Comparison of ENCODE assay signal across 9 mouse cellular contexts in the genomic region with DNA sequence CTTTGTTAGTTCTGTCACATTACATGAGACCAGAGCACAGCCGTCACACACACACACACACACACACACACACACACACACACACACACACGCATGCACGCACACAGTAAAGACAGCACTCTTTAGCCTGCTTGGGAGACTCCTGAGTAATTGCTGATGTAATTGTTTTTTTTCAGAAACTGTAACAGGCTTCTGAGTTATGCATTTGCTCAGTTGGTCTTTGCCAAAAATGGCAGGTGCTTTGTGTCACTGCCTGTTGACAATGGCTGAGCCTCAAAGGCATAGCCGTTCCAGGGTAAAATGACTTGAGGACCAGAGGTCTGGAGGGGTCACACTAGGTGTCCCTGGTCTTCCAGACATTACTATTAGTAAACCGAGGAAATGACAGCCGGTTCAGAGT. TPM values are rescaled to one million over a fixed set of nuclear protein-coding genes. Genes with fewer than 3 reads are reported as not detected.
DNase-seq lines count a peak whose midpoint lies in the region; ATAC-seq and TF ChIP-seq lines count a peak whose summit lies in the region.
"Had no signal": no experiment of that assay in that cellular context is flagged by ENCODE, and none has a peak within 500 bp of the region (broad histone marks: within the 10 kb centered on the region; RNA-seq: fewer than 3 reads in every experiment).

No protein-coding gene starts in this region.

- TF ChIP-seq CTCF in midbrain, postnatal 0 days (IDR thresholded peaks at IDR 0.05), result no peak

- 0 out of 2 replicates have a peak, but pooled peaks have one; percentile 19 for ATAC-seq in forebrain, embryonic 13.5 days
- ATAC-seq in forebrain, embryonic 11.5 days (replicated peaks; ENCODE audit: low FRiP score), result no peak
- no peak for ATAC-seq in midbrain, postnatal 0 days (ENCODE audit: low FRiP score)
- no peak for ATAC-seq in midbrain, embryonic 16.5 days
- peak; percentile 47 for ATAC-seq in intestine, embryonic 16.5 days
- no peak for ATAC-seq in liver, embryonic 12.5 days

- H3K9me3 ChIP-seq in forebrain, embryonic 13.5 days (replicated peaks), result no peaks in the 10 kb centered on the region
- H3K9me3 ChIP-seq in forebrain, embryonic 11.5 days (ENCODE audit: control insufficient read depth, low read length), result no peaks in the 10 kb centered on the region
- no peaks in the 10 kb centered on the region for H3K9me3 ChIP-seq in midbrain, postnatal 0 days (ENCODE audit: low read length)
- H3K9me3 ChIP-seq in midbrain, embryonic 16.5 days (replicated peaks; ENCODE audit: control insufficient read depth, low read length, poor library complexity, severe bottlenecking), result no peaks in the 10 kb centered on the region
- H3K9me3 ChIP-seq in intestine, embryonic 16.5 days (ENCODE audit: control insufficient read depth, low read length), result no peaks in the 10 kb centered on the region
- no peaks in the 10 kb centered on the region for H3K9me3 ChIP-seq in liver, embryonic 12.5 days (replicated peaks)

- no peak overlapping the region for H3K4me2 ChIP-seq in forebrain, embryonic 13.5 days
- no peak overlapping the region for H3K4me2 ChIP-seq in forebrain, embryonic 11.5 days (ENCODE audit: low read depth, low read length, severe bottlenecking)
- no peak overlapping the region for H3K4me2 ChIP-seq in midbrain, postnatal 0 days (ENCODE audit: low read depth, low read length, poor library complexity, severe bottlenecking)
- H3K4me2 ChIP-seq in midbrain, embryonic 16.5 days (ENCODE audit: low read length), result no peak overlapping the region
- H3K4me2 ChIP-seq in intestine, embryonic 16.5 days (ENCODE audit: low read depth, low read length), result no peak overlapping the region
- no peak overlapping the region for H3K4me2 ChIP-seq in liver, embryonic 12.5 days

- WGBS in forebrain, embryonic 13.5 days, result 63% methylated on average over 6 of the region's 6 CpGs
- WGBS in forebrain, embryonic 11.5 days, result 67% methylated on average over 6 of the region's 6 CpGs
- WGBS in midbrain, postnatal 0 days, result 71% methylated on average over 6 of the region's 6 CpGs
- 73% methylated on average over 6 of the region's 6 CpGs for WGBS in midbrain, embryonic 16.5 days
- 55% methylated on average over 6 of the region's 6 CpGs for WGBS in intestine, embryonic 16.5 days
- 81% methylated on average over 6 of the region's 6 CpGs for WGBS in liver, embryonic 12.5 days (ENCODE audit: insufficient replicate concordance)

- no peak overlapping the region for H3K27ac ChIP-seq in forebrain, embryonic 13.5 days
- no peak overlapping the region for H3K27ac ChIP-seq in forebrain, embryonic 11.5 days (ENCODE audit: low read depth, low read length)
- H3K27ac ChIP-seq in midbrain, postnatal 0 days (ENCODE audit: low read depth, low read length), result no peak overlapping the region
- no peak overlapping the region for H3K27ac ChIP-seq in midbrain, embryonic 16.5 days (ENCODE audit: low read length)
- H3K27ac ChIP-seq in intestine, embryonic 16.5 days (ENCODE audit: low read length), result peak overlapping the region; percentile 5; the same call in 1 of the 2 replicates
- no peak overlapping the region for H3K27ac ChIP-seq in liver, embryonic 12.5 days

- H3K9ac ChIP-seq in forebrain, embryonic 13.5 days, result no peak overlapping the region
- no peak overlapping the region for H3K9ac ChIP-seq in forebrain, embryonic 11.5 days (ENCODE audit: low read length)
- no peak overlapping the region for H3K9ac ChIP-seq in midbrain, postnatal 0 days (replicated peaks; ENCODE audit: low read length, poor library complexity, severe bottlenecking)
- no peak overlapping the region for H3K9ac ChIP-seq in midbrain, embryonic 16.5 days (ENCODE audit: low read depth, low read length)
- H3K9ac ChIP-seq in intestine, embryonic 16.5 days (ENCODE audit: low read depth, low read length), result no peak overlapping the region
- H3K9ac ChIP-seq in liver, embryonic 12.5 days, result no peak overlapping the region

- H3K36me3 ChIP-seq in forebrain, embryonic 13.5 days (ENCODE audit: poor library complexity, severe bottlenecking), result no peaks in the 10 kb centered on the region
- H3K36me3 ChIP-seq in forebrain, embryonic 11.5 days (ENCODE audit: control insufficient read depth, insufficient read depth, low read length), result no peaks in the 10 kb centered on the region
- H3K36me3 ChIP-seq in midbrain, postnatal 0 days (ENCODE audit: insufficient read depth, low read length), result no peaks in the 10 kb centered on the region
- H3K36me3 ChIP-seq in midbrain, embryonic 16.5 days (ENCODE audit: control insufficient read depth, insufficient read depth, low read length), result no peaks in the 10 kb centered on the region
- no peaks in the 10 kb centered on the region for H3K36me3 ChIP-seq in intestine, embryonic 16.5 days (ENCODE audit: control insufficient read depth, insufficient read depth, low read length)
- H3K36me3 ChIP-seq in liver, embryonic 12.5 days, result no peaks in the 10 kb centered on the region

- H3K4me3 ChIP-seq in forebrain, embryonic 13.5 days, result no peak overlapping the region
- H3K4me3 ChIP-seq in forebrain, embryonic 11.5 days (ENCODE audit: low read depth, low read length), result no peak overlapping the region
- no peak overlapping the region for H3K4me3 ChIP-seq in midbrain, postnatal 0 days (ENCODE audit: low read depth, low read length)
- no peak overlapping the region for H3K4me3 ChIP-seq in midbrain, embryonic 16.5 days (ENCODE audit: low read depth, low read length)
- no peak overlapping the region for H3K4me3 ChIP-seq in intestine, embryonic 16.5 days (ENCODE audit: low read length)
- no peak overlapping the region for H3K4me3 ChIP-seq in liver, embryonic 12.5 days

- H3K4me1 ChIP-seq in forebrain, embryonic 13.5 days, result peaks cover 11% of the 10 kb centered on the region
- H3K4me1 ChIP-seq in forebrain, embryonic 11.5 days (replicated peaks; ENCODE audit: control insufficient read depth, insufficient read depth, low read length), result 0 out of 2 replicates have a peak, but pooled peaks cover 3% of the 10 kb centered on the region
- H3K4me1 ChIP-seq in midbrain, postnatal 0 days (ENCODE audit: insufficient read depth, low read length), result no peaks in the 10 kb centered on the region
- H3K4me1 ChIP-seq in midbrain, embryonic 16.5 days (ENCODE audit: control insufficient read depth, insufficient read depth, low read length), result no peaks in the 10 kb centered on the region
- 0 out of 2 replicates have a peak, but pooled peaks cover 3% of the 10 kb centered on the region for H3K4me1 ChIP-seq in intestine, embryonic 16.5 days (ENCODE audit: control insufficient read depth, insufficient read depth, low read length)
- no peaks in the 10 kb centered on the region for H3K4me1 ChIP-seq in liver, embryonic 12.5 days

- H3K27me3 ChIP-seq in forebrain, embryonic 13.5 days, result no peaks in the 10 kb centered on the region
- H3K27me3 ChIP-seq in forebrain, embryonic 11.5 days (ENCODE audit: control insufficient read depth, insufficient read depth, low read length), result no peaks in the 10 kb centered on the region
- no peaks in the 10 kb centered on the region for H3K27me3 ChIP-seq in midbrain, postnatal 0 days (ENCODE audit: insufficient read depth, low read length)
- no peaks in the 10 kb centered on the region for H3K27me3 ChIP-seq in midbrain, embryonic 16.5 days (ENCODE audit: control insufficient read depth, insufficient read depth, low read depth, low read length)
- no peaks in the 10 kb centered on the region for H3K27me3 ChIP-seq in intestine, embryonic 16.5 days (replicated peaks; ENCODE audit: control insufficient read depth, insufficient read depth, low read length)
- no peaks in the 10 kb centered on the region for H3K27me3 ChIP-seq in liver, embryonic 12.5 days (replicated peaks)

- no peak for DNase-seq in forebrain, embryonic 11.5 days (ENCODE audit: low spot score)
- peak; percentile 41 for DNase-seq in midbrain, postnatal 0 days (ENCODE audit: low spot score)
- DNase-seq in thymus, postnatal 36 days, result no peak
- no peak for DNase-seq in right cerebral cortex, postnatal 4 days
- DNase-seq: gastrocnemius, postnatal 10 days had no signal

RNA-seq across cellular contexts. Expression of gene Adm, which starts 40.8 kb away (rescaled TPM):
- 3.9 and 4.9 TPM in 2 replicates for polyA plus RNA-seq in forebrain, embryonic 13.5 days (2015; fragmentation: Nextera tagmentation; extraction: Ambion mirVana)
- 5.4 and 5.8 TPM in 2 replicates for polyA plus RNA-seq in forebrain, embryonic 11.5 days (2014; fragmentation: Nextera tagmentation; extraction: Ambion mirVana)
- total RNA-seq in midbrain, postnatal 0 days (2014; rRNA removed), result 0.82 and 1.2 TPM in 2 replicates
- polyA plus RNA-seq in midbrain, postnatal 0 days (2015; fragmentation: Nextera tagmentation; extraction: Ambion mirVana), result 2.5 and 2.6 TPM in 2 replicates
- 3.9 and 4.9 TPM in 2 replicates for polyA plus RNA-seq in midbrain, embryonic 16.5 days (2015; fragmentation: Nextera tagmentation; extraction: Ambion mirVana)
- polyA plus RNA-seq in intestine, embryonic 16.5 days (2015; fragmentation: Nextera tagmentation; extraction: Ambion mirVana), result 5.4 and 5.8 TPM in 2 replicates
- 7.8 and 8.9 TPM in 2 replicates for polyA plus RNA-seq in liver, embryonic 12.5 days (2016; fragmentation: Nextera tagmentation; extraction: Ambion mirVana)

RNA-seq across cellular contexts. Expression of gene Sbf2, which starts 53.5 kb away (rescaled TPM):
- polyA plus RNA-seq in forebrain, embryonic 13.5 days (2015; fragmentation: Nextera tagmentation; extraction: Ambion mirVana), result 51.8 and 54.9 TPM in 2 replicates
- 45.1 and 46.2 TPM in 2 replicates for polyA plus RNA-seq in forebrain, embryonic 11.5 days (2014; fragmentation: Nextera tagmentation; extraction: Ambion mirVana)
- total RNA-seq in midbrain, postnatal 0 days (2014; rRNA removed), result 80.1 and 114 TPM in 2 replicates
- polyA plus RNA-seq in midbrain, postnatal 0 days (2015; fragmentation: Nextera tagmentation; extraction: Ambion mirVana), result 31.5 and 41.0 TPM in 2 replicates
- 57.1 and 66.3 TPM in 2 replicates for polyA plus RNA-seq in midbrain, embryonic 16.5 days (2015; fragmentation: Nextera tagmentation; extraction: Ambion mirVana)
- 24.7 and 26.6 TPM in 2 replicates for polyA plus RNA-seq in intestine, embryonic 16.5 days (2015; fragmentation: Nextera tagmentation; extraction: Ambion mirVana)
- 7.2 and 9.2 TPM in 2 replicates for polyA plus RNA-seq in liver, embryonic 12.5 days (2016; fragmentation: Nextera tagmentation; extraction: Ambion mirVana)

Comparison
In these comparisons a context has a peak if more than half of its experiments do, and no peak if none do; other contexts are left out.
1. ATAC-seq: peak in forebrain, embryonic 13.5 days (single experiment) and intestine, embryonic 16.5 days (single experiment); none in forebrain, embryonic 11.5 days (single experiment), midbrain, postnatal 0 days (single experiment), midbrain, embryonic 16.5 days (single experiment) and liver, embryonic 12.5 days (single experiment).